Mouse (Mus musculus): ENCODE data around the gene Pithd1.

DNA sequence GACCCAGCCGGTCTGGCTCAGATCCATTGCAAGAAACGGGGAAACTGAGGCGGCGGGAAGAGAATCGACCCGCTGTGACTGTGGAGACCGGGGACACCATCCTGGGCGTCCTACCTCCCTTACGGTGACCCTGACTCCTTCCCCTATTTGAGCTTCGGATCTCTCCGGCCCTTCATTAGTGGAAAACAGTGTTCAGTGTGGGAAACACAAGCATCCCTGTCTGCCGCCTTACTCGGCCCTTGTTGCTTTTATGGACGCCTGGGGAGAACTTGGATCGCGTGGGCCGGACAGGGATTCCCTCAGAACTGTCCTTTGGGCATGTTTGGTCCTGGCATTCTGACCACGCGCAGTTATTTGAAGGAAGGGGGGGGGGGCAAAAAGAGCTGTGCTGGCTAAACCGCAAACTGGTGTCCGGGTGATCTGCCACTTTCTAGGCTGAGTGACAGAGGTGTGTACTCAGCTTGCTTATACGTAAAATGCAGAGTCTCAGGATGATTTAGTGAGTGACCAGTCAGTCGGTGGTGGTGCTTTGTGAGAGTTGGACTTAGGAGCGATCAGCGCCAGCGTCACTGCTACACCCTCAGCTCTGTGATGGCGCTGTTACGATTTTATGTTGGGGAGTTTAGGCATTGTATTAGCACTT, 40.3 kb downstream of the Pithd1 start:
- no peak for TF ChIP-seq CTCF (IDR thresholded peaks at IDR 0.05)
- no peak for TF ChIP-seq EP300 (IDR thresholded peaks at IDR 0.05)

All from lung, postnatal 0 days (tissue).